Mouse (Mus musculus): ENCODE measurements around the gene 2310022A10Rik.

GRCm38 (mm10) chr7:27535386-27535785, 17.6 kb upstream of the 2310022A10Rik start:
- TF ChIP-seq POLR2A (IDR thresholded peaks at IDR 0.05; ENCODE audit: low read depth, low read length), result no peak
- no peak for TF ChIP-seq CTCF (IDR thresholded peaks at IDR 0.05; ENCODE audit: extremely low read depth, insufficient read length, insufficient replicate concordance, low read depth, low read length)

Data from small intestine, adult 2 months (tissue).